Mouse (Mus musculus) brain, embryonic 14.5 days (tissue): ENCODE data around the gene St8sia2.

ENCODE experiments used
- CTCF ChIP-seq: fragments of 200-500 bp; IDR thresholded peaks from 2 replicates; pipeline ENCODE4 v1.5.1; 2012; ENCODE audit warnings: inconsistent platforms, mild to moderate bottlenecking, moderate library complexity, borderline replicate concordance; ENCODE audit not compliant: insufficient read depth, insufficient read length; ENCODE audit errors: extremely low read depth
- POLR2A ChIP-seq: fragments of 200-500 bp; IDR thresholded peaks from 2 replicates; pipeline ENCODE4 v1.6.1; 2012; ENCODE audit warnings: mild to moderate bottlenecking, inconsistent platforms, borderline replicate concordance; ENCODE audit not compliant: poor library complexity, insufficient read depth, insufficient read length, severe bottlenecking; ENCODE audit errors: extremely low read depth

DNA sequence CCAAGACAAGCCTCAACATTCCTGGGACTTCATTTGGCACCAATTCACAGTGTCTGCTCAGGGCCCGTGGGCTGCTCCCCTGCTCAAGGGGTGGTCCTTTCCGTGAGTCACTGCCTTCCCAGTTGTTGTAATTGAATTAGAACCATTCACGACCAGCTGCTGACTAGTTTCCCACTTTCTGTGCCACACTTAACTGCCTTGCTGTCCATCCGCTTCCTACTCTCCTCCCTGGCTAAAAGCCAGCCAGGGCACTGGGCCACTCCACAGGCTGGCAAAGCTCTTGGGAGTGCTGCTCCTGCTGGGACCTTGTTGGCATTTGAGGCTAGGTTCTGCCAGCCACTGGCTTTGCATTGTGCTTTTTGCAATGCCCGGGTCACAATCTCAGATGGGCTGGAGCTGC lies 59.0 kb downstream of the St8sia2 start:
- TF ChIP-seq POLR2A (no peak), CTCF (no peak)
